Mouse (Mus musculus): ENCODE measurements around the gene Tecrl.

The Tecrl gene

DNA sequence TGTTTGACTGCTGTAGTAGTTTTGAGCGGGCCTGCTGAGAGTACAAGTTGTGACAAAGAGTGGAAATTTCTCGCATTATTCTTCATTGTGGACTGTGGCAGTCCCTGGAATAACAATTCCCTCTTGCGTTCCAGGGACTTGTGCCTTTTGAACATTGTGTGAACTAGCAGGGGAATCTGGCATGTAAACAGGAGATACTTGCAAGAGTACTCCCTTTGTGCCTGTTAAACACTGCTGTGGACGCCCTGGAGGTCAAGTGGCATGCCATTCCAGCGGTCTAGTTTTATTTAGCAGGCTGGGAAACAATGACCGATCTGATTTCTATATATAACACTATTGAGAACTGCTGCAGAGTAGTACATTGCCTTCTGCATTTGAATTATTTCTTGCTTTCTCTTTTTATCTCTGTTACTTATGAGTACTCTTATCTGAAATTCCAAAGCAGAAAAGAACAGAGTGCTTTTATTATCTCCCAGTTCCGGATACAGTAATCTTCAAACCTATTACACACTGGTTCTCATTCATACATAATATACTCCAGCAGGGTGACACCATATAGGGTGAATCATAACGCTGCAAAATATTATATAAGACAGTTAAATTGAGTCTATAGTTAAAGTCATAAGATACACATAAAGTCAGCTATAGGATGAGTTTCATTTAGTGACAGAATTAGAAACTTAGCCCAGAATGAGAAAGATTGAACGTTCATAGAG is at the start of gene Tecrl:
Gene Tecrl (minus strand): TSS at position 350 of the 716 bp plus-strand sequence.
- no peak for DNase-seq (ENCODE audit: low read depth in 1 of 2, low spot score in 2 of 2)

DNA sequence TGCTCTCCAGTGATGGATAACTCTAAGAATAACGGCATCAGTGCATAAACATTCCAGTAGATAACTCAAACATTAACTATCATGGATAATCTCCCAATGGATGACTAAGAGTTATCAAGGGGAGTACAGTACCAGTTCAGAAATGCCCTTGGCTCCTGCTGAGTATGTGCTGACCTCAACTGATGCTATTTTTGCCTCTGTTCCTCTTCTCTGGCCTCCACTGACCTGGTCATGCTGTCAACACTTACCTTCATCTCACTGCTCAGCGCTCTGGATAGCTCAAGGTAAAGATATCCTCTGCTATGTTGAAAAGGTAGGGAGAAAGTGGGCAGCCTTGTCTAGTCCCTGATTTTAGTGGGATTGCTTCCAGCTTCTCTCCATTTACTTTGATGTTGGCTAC is 30.0 kb upstream of the Tecrl start:
- DNase-seq (ENCODE audit: low read depth in 1 of 2, low spot score in 2 of 2), result no peak

DNA sequence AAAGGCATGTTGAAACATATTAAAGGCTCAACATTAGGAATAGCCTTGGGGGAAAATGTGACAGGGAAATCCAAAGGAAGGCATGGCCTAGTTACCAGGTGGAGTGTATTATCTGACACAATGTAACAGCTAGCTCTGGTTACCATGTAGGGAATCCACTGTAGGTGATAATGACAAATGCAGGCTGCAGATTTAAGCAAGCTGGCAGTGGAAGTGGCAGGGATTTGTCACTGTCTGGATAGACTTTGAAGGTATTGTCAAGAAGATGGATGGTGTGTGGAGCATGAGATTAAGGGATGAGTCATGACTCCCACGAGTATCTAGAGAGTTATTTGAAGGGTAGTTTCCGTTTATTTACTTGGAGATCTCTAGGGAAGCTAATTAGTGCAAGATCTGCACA is 3.4 kb downstream of the Tecrl start:
- DNase-seq (ENCODE audit: low read depth in 1 of 2, low spot score in 2 of 2), result no peak

DNA sequence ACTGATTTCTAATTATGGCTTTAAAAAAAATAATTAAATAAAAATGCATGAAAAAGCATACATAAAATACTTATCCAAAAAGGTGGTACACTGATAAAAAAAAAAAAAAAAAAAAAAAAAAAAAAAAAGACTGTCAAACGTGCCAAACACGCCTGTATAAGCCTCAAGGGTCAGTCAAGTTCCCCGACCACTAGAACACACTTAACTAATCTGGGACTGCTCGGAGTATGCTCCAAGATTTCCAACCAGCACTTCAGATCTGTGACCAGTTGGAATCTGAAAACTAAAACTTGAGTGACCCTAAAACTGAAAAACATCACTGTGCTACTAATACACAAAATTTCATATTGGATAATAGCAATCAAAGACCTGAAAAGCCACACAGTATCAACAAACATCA is 15.9 kb downstream of the Tecrl start:
- no peak for DNase-seq (ENCODE audit: low read depth in 1 of 2, low spot score in 2 of 2)

DNA sequence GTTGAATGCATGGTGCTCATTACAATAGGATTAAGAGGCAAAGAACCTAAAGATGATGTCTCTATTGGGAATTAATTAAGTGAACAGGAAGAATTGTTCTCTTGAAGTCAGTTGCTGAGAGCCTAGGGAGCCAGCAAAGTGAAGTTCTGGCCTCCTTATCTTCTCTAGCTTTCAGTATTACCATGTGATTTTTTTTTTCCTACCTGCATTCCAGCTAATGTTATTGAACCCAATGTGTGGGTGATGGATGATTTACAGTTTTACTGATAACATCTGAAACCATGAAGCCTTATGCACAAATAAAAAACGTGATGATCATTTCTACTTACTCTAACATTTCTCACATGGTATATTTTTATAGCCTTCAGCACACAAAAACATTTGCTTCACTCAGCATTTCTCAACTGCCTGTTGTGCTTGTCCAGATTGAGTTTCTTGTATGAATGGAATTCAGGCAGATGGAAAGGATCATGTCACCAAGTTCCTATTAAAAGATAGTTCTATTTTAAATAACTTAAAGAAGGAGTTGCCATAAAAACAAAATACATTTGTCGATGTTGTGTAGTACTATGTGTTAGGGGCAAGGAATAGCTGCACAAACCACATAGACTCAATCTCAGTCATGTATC is 87.7 kb downstream of the Tecrl start:
- no peak for DNase-seq (ENCODE audit: low read depth in 1 of 2, low spot score in 2 of 2)

DNA sequence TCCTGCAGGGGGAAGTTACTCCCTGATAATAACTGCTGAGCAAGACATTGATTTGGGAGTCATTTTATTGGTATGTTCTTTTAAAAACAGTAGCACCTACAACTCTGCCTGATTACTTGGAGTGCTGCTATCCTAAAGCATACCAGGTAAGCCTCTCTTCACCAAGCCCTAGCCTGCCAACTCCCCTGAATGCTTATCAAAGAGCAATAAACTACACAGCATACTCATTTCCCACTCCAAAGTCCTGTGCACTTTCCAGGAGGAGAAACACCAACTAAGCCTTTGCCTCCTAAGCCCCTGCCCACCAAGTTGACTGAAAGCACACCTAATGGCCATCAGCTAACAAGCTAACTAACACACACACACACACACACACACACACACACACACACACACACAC is 94.9 kb downstream of the Tecrl start:
- no peak for DNase-seq (ENCODE audit: low read depth in 1 of 2, low spot score in 2 of 2)

DNA sequence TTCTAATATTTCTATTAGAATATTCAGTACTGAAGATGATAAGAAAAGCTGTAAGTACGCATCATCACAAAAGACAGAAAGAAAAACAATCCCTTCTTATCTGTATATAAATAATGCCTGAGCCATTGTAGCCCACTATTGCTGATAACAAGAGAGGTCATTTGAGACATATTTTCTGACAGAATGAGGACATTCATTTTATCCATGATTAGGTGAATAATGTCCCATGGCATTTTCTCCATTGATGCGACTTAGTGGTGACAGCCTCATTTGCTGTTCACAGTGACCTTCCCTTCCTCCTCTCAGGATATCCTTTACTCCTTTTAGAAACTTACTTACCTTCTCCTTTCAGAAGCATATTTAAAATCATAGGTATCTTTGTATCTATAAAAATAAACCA is 100.9 kb downstream of the Tecrl start:
- DNase-seq (ENCODE audit: low read depth in 1 of 2, low spot score in 2 of 2), result no peak

DNA sequence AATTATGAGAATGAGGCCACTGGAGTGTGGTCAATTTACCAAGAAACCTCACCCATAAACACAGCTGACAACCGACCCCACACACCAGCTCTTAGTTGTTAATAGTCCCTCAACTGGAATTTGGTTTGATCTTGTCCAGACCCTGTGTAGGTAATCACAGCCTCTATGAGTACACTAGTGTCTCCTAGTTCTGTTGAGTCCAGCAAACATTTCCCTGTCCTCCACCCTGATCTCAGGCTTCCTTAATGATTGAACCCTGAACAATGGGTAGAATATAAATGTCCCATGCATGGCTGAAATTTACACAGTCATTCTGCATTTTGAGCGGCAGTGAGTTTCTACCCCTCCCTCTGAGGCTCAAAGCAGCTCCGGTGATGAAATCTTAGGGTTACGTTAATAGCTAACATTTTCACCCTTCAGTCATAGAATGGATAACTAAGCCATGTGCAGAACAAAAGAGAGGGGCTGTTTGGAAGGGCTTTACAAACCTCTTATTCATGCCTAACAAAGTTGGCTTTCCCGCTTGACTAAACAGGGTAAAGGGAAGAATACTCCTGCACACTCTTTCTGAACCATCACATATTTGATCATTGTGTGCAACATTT is 116.0 kb downstream of the Tecrl start:
- DNase-seq (ENCODE audit: low read depth in 1 of 2, low spot score in 2 of 2), result no peak
